Mouse (Mus musculus) liver, embryonic 16.5 days (tissue): ENCODE measurements around the gene Dgka. TPM values are rescaled to one million over a fixed set of nuclear protein-coding genes. Genes with fewer than 3 reads are reported as not detected.
A peak's percentile ranks its signal among the peaks of the same experiment; 100 is the strongest.

Source experiments
- ATAC-seq: fragments of 200-750 bp; cut with Nextera tagmentation; 2 replicates; pipeline ENCODE4 v1.8.0; 2017; ENCODE audit warnings: low read depth, mild to moderate bottlenecking, moderate number of reproducible peaks, moderate library complexity
- H3K27ac ChIP-seq: fragments of 300-500 bp; sonication (generic); 2 replicates; pipeline ENCODE4 v1.5.1; 2014; ENCODE audit warnings: mild to moderate bottlenecking, low read length
- H3K27me3 ChIP-seq: fragments of 300-500 bp; sonication (generic); 2 replicates; pipeline ENCODE4 v1.6.1; 2014; ENCODE audit warnings: low read depth, low read length, mixed read lengths; ENCODE audit not compliant: control insufficient read depth, insufficient read depth
- H3K36me3 ChIP-seq: fragments of 300-500 bp; sonication (generic); 2 replicates; pipeline ENCODE4 v1.6.1; 2014; ENCODE audit warnings: mild to moderate bottlenecking; ENCODE audit not compliant: control insufficient read depth, insufficient read depth
- H3K4me1 ChIP-seq: fragments of 300-500 bp; sonication (generic); 2 replicates; pipeline ENCODE4 v1.6.1; 2014; ENCODE audit warnings: low read depth, low read length, mixed read lengths; ENCODE audit not compliant: control insufficient read depth
- H3K4me2 ChIP-seq: fragments of 300-500 bp; sonication (generic); 2 replicates; pipeline ENCODE4 v1.6.1; 2014; ENCODE audit warnings: low read depth, low read length, mixed read lengths
- H3K4me3 ChIP-seq: fragments of 300-500 bp; sonication (generic); 2 replicates; pipeline ENCODE4 v1.5.1; 2014; ENCODE audit warnings: low read depth, mild to moderate bottlenecking, low read length
- H3K9ac ChIP-seq: fragments of 300-500 bp; sonication (generic); 2 replicates; pipeline ENCODE4 v1.6.1; 2014; ENCODE audit warnings: low read depth, low read length
- H3K9me3 ChIP-seq: fragments of 300-500 bp; sonication (generic); replicated peaks from 2 replicates; pipeline ENCODE4 v1.6.1; 2016; ENCODE audit warnings: low read length; ENCODE audit not compliant: control insufficient read depth
- WGBS: fragments of 180-500 bp; shearing (Covaris S2); extraction: QIAGEN DNeasy Blood & Tissue Kit; methylation state at CpG from one replicate; pipeline ENCODE4 v1.1.7; 2014; ENCODE audit not compliant: insufficient replicate concordance; 5-methylcytosine and 5-hydroxymethylcytosine counted together
- polyA plus RNA-seq: library from polyadenylated mRNA; unstranded; fragments of >200 nt; fragmentation: Nextera tagmentation; extraction: Ambion mirVana; gene quantifications from 2 replicates; pipeline ENCODE4 v1.2.1, GENCODE M21; 2015

The Dgka gene
- polyA plus RNA-seq, 1 experiment from 2014 or later, result 2.6 TPM

GRCm38 (mm10) chr10:128697072-128697725, 47.5 kb downstream of the Dgka start:
- Histone ChIP-seq H3K4me1 (peaks cover 25% of the 10 kb centered on the region), H3K27ac (peak overlapping the region; percentile 87), H3K4me2 (peak overlapping the region; percentile 59), H3K36me3 (peaks cover 24% of the 10 kb centered on the region), H3K27me3 (no peaks in the 10 kb centered on the region), H3K4me3 (no peak overlapping the region), H3K9me3 (no peaks in the 10 kb centered on the region), H3K9ac (no peak overlapping the region)
- ATAC-seq, result no peak
- WGBS, result 85% methylated on average over 6 of the region's 6 CpGs

- no peaks in the 10 kb centered on the region for H3K27me3 ChIP-seq
- peak within 1 kb of the TSS; percentile 100 for H3K9ac ChIP-seq
- H3K4me1 ChIP-seq, result peaks cover 25% of the 10 kb centered on the region
- peak within 1 kb of the TSS; percentile 84 for H3K4me2 ChIP-seq
- peak within 1 kb of the TSS; percentile 98 for H3K27ac ChIP-seq
- 1% methylated on average over 39 of the region's 40 CpGs for WGBS
- peaks cover 19% of the 10 kb centered on the region for H3K36me3 ChIP-seq
- ATAC-seq, result peak; percentile 96
- no peaks in the 10 kb centered on the region for H3K9me3 ChIP-seq
- peak within 1 kb of the TSS; percentile 99 for H3K4me3 ChIP-seq
Observed at GRCm38 (mm10) chr10:128695992-128696807, 48.5 kb downstream of the Dgka start, which contains the start of gene Rab5b. Gene Rab5b (minus strand): TSS chr10:128696264.

GRCm38 (mm10) chr10:128695411-128695991, 49.2 kb downstream of the Dgka start:
- peaks cover 13% of the 10 kb centered on the region for H3K36me3 ChIP-seq
- peak overlapping the region; percentile 99 for H3K4me3 ChIP-seq
- no peaks in the 10 kb centered on the region for H3K27me3 ChIP-seq
- H3K9me3 ChIP-seq, result no peaks in the 10 kb centered on the region
- peak overlapping the region; percentile 98 for H3K27ac ChIP-seq
- peak overlapping the region; percentile 100 for H3K9ac ChIP-seq
- peak overlapping the region; percentile 84 for H3K4me2 ChIP-seq
- no peak for ATAC-seq
- H3K4me1 ChIP-seq, result peaks cover 25% of the 10 kb centered on the region
- under 1% methylated on average over 22 of the region's 22 CpGs for WGBS

- ATAC-seq, result no peak
- peak overlapping the region; percentile 74 for H3K9ac ChIP-seq
- peak overlapping the region; percentile 91 for H3K4me2 ChIP-seq
- no peaks in the 10 kb centered on the region for H3K9me3 ChIP-seq
- H3K36me3 ChIP-seq, result no peaks in the 10 kb centered on the region; the same call in 1 of the 2 replicates
- peaks cover 17% of the 10 kb centered on the region for H3K27me3 ChIP-seq
- H3K4me3 ChIP-seq, result peak overlapping the region; percentile 82
- under 1% methylated on average over 9 of the region's 9 CpGs for WGBS
- H3K4me1 ChIP-seq, result peaks cover 11% of the 10 kb centered on the region
- H3K27ac ChIP-seq, result peak overlapping the region; percentile 16; the same call in 1 of the 2 replicates
Observed at GRCm38 (mm10) chr10:128674469-128675008, 70.1 kb downstream of the Dgka start.

- WGBS, result under 1% methylated on average over 59 of the region's 60 CpGs
- ATAC-seq, result peak; percentile 95
- no peaks in the 10 kb centered on the region; the same call in 1 of the 2 replicates for H3K36me3 ChIP-seq
Observed at GRCm38 (mm10) chr10:128673763-128674468, 70.7 kb downstream of the Dgka start, which contains the start of gene Suox. Gene Suox (minus strand): TSS chr10:128674073.

GRCm38 (mm10) chr10:128671148-128671547, 73.5 kb downstream of the Dgka start:
- ATAC-seq, result no peak
- H3K27ac ChIP-seq, result no peak overlapping the region
- no peaks in the 10 kb centered on the region for H3K9me3 ChIP-seq
- no peak overlapping the region for H3K9ac ChIP-seq
- peaks cover 19% of the 10 kb centered on the region for H3K4me1 ChIP-seq
- no peaks in the 10 kb centered on the region for H3K36me3 ChIP-seq
- H3K4me2 ChIP-seq, result no peak overlapping the region
- H3K4me3 ChIP-seq, result no peak overlapping the region
- H3K27me3 ChIP-seq, result peaks cover 33% of the 10 kb centered on the region
- 87% methylated on average over 9 of the region's 9 CpGs for WGBS

More at GRCm38 (mm10) chr10:128673763-128674468, 70.7 kb downstream of the Dgka start, which contains the start of gene Suox:
- H3K27ac ChIP-seq, result peak within 1 kb of the TSS; percentile 16
- peak within 1 kb of the TSS; percentile 91 for H3K4me2 ChIP-seq
- H3K4me3 ChIP-seq, result peak within 1 kb of the TSS; percentile 82
- H3K27me3 ChIP-seq, result peaks cover 22% of the 10 kb centered on the region
- peak within 1 kb of the TSS; percentile 74 for H3K9ac ChIP-seq
- peaks cover 13% of the 10 kb centered on the region for H3K4me1 ChIP-seq
- H3K9me3 ChIP-seq, result no peaks in the 10 kb centered on the region

Other genes starting within 250 kb of the Dgka start
- gene Myl6b, start 246.2 kb downstream of the Dgka start, polyA plus RNA-seq, result 1.8 and 2.0 TPM in 2 replicates
- 10.3 and 10.5 TPM in 2 replicates for gene Esyt1, start 219.0 kb downstream of the Dgka start, polyA plus RNA-seq
- gene Zc3h10, start 197.1 kb downstream of the Dgka start, polyA plus RNA-seq, result 4.9 and 5.7 TPM in 2 replicates
- 2,106 and 2,245 TPM in 2 replicates for gene Rpl41, start 195.6 kb downstream of the Dgka start, polyA plus RNA-seq
- gene Pa2g4, start 178.9 kb downstream of the Dgka start, polyA plus RNA-seq, result 96.2 and 103 TPM in 2 replicates
- 4.2 and 5.2 TPM in 2 replicates for gene Erbb3, start 155.2 kb downstream of the Dgka start, polyA plus RNA-seq
- gene Rps26, start 118.1 kb downstream of the Dgka start, polyA plus RNA-seq, result 301 and 353 TPM in 2 replicates
- 0.08 and 0.15 TPM in 2 replicates for gene Ikzf4, start 98.9 kb downstream of the Dgka start, polyA plus RNA-seq
- gene Suox, start 70.8 kb downstream of the Dgka start, polyA plus RNA-seq, result 12.5 and 12.9 TPM in 2 replicates
- gene Rab5b, start 48.6 kb downstream of the Dgka start, polyA plus RNA-seq, result 36.6 and 38.6 TPM in 2 replicates
- 0.43 and 0.59 TPM in 2 replicates for gene Pmel, start 40.7 kb downstream of the Dgka start, polyA plus RNA-seq
- 50.8 and 53.8 TPM in 2 replicates for gene Cdk2, start 39.8 kb downstream of the Dgka start, polyA plus RNA-seq
- gene Pym1, start 3.0 kb upstream of the Dgka start, polyA plus RNA-seq, result 11.9 and 13.5 TPM in 2 replicates
- 10.4 and 10.6 TPM in 2 replicates for gene Mmp19, start 46.1 kb upstream of the Dgka start, polyA plus RNA-seq
- 18.8 TPM in 2 replicates for gene Dnajc14, start 59.2 kb upstream of the Dgka start, polyA plus RNA-seq
- gene Tmem198b, start 59.5 kb upstream of the Dgka start, polyA plus RNA-seq, result 2.2 and 3.1 TPM in 2 replicates
- gene Sarnp, start 72.5 kb upstream of the Dgka start, polyA plus RNA-seq, result 84.4 and 94.9 TPM in 2 replicates
- gene Ormdl2, start 76.8 kb upstream of the Dgka start, polyA plus RNA-seq, result 68.5 and 69.3 TPM in 2 replicates
- gene Gdf11, start 146.9 kb upstream of the Dgka start, polyA plus RNA-seq, result 0.16 and 0.22 TPM in 2 replicates
- gene Cd63, start 156.1 kb upstream of the Dgka start, polyA plus RNA-seq, result 97.4 and 109 TPM in 2 replicates
- 20.8 and 21.9 TPM in 2 replicates for gene Rdh5, start 178.0 kb upstream of the Dgka start, polyA plus RNA-seq
- gene Bloc1s1, start 179.2 kb upstream of the Dgka start, polyA plus RNA-seq, result 92.8 and 96.6 TPM in 2 replicates
- 0.39 and 0.83 TPM in 2 replicates for gene Itga7, start 189.0 kb upstream of the Dgka start, polyA plus RNA-seq
- 0.22 TPM in 1 of 2 replicates, not detected in the other for gene Mettl7b, start 216.1 kb upstream of the Dgka start, polyA plus RNA-seq
- not detected in 2 replicates for gene Olfr9, start 244.6 kb upstream of the Dgka start, polyA plus RNA-seq